Mouse (Mus musculus) hindbrain, embryonic 15.5 days (tissue): ENCODE measurements around the gene Olfr71. TPM values are rescaled to one million over a fixed set of nuclear protein-coding genes. Genes with fewer than 3 reads are reported as not detected.

Source experiments
- ATAC-seq: fragments of 200-750 bp; cut with Nextera tagmentation; 2 replicates; pipeline ENCODE4 v1.8.0; 2017; ENCODE audit warnings: low read depth, moderate number of reproducible peaks, moderate TSS enrichment; ENCODE audit not compliant: low FRiP score
- H3K27ac ChIP-seq: fragments of 300-500 bp; sonication (generic); replicated peaks from 2 replicates; pipeline ENCODE4 v1.5.1; 2015; ENCODE audit warnings: mild to moderate bottlenecking, inconsistent platforms
- H3K27me3 ChIP-seq: fragments of 300-500 bp; sonication (generic); 2 replicates; pipeline ENCODE4 v1.6.1; 2015; ENCODE audit warnings: control low read depth, inconsistent platforms
- H3K36me3 ChIP-seq: fragments of 300-500 bp; sonication (generic); 2 replicates; pipeline ENCODE4 v1.6.1; 2015; ENCODE audit warnings: control low read depth, inconsistent platforms
- H3K4me1 ChIP-seq: fragments of 300-500 bp; sonication (generic); replicated peaks from 2 replicates; pipeline ENCODE4 v1.6.1; 2015; ENCODE audit warnings: control low read depth, inconsistent platforms
- H3K4me2 ChIP-seq: fragments of 300-500 bp; sonication (generic); 2 replicates; pipeline ENCODE4 v1.6.1; 2015; ENCODE audit warnings: moderate library complexity, mild to moderate bottlenecking, inconsistent platforms
- H3K4me3 ChIP-seq: fragments of 300-500 bp; sonication (generic); 2 replicates; pipeline ENCODE4 v1.5.1; 2015; ENCODE audit warnings: mild to moderate bottlenecking, inconsistent platforms
- H3K9ac ChIP-seq: fragments of 300-500 bp; sonication (generic); 2 replicates; pipeline ENCODE4 v1.6.1; 2015; ENCODE audit warnings: inconsistent platforms
- H3K9me3 ChIP-seq: fragments of 300-500 bp; sonication (generic); 2 replicates; pipeline ENCODE4 v1.6.1; 2016; ENCODE audit warnings: control low read depth, inconsistent platforms
- WGBS: fragments of 180-500 bp; shearing (Covaris S2); methylation state at CpG from one replicate; pipeline ENCODE4 v1.1.7; 2015; 5-methylcytosine and 5-hydroxymethylcytosine counted together
- polyA plus RNA-seq: library from polyadenylated mRNA; unstranded; fragments of >200 nt; fragmentation: Nextera tagmentation; extraction: Ambion mirVana; gene quantifications from 2 replicates; pipeline ENCODE4 v1.2.1, GENCODE M21; 2015

Olfr71 gene
- polyA plus RNA-seq, 1 experiment from 2014 or later = not detected

DNA sequence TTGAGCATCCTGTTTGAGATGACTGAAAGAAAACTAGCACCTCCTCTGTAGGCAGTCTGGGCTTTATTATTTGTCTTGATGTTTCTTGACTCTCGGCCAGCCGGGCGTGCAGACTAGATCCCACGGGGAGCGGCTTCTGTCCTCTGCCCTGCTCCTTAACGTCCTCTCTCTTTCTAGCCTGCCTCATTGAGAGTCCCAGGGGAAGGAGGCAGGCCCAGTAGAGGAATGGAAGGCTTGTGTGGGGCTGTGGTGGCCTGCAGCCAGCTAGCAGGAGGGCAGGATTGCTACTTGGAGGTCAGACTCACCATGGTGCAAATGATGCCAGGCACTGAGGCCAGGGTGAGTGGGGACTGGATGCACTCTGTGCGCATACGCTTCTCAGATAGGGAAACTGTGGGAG lies 6.2 kb downstream of the Olfr71 start:
- Histone ChIP-seq H3K27ac (no peak overlapping the region), H3K9me3 (no peaks in the 10 kb centered on the region), H3K36me3 (no peaks in the 10 kb centered on the region), H3K4me2 (no peak overlapping the region), H3K4me1 (no peaks in the 10 kb centered on the region), H3K9ac (no peak overlapping the region), H3K27me3 (no peaks in the 10 kb centered on the region), H3K4me3 (no peak overlapping the region)
- no peak for ATAC-seq
- WGBS = 58% methylated on average over 8 of the region's 8 CpGs

DNA sequence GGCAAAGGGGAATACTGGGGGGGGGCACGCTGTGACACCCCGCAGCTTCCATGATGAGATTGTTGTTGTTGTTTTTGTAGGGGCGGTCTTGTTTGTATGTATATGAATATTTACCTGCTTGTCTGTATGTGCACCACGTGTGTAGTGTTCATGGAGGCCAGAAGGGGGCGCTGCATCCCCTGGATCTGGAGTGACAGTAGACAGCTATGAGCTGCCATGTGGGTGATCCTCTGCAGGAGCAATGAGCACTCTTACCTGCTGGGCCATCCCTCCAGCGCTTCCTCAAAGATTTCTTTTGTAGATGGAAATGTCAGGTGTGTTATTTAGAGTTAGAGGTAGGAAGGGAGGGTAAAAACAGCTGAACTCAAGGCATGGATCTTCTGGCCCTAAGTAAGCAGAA lies 6.6 kb downstream of the Olfr71 start:
- no peak overlapping the region for H3K4me3 ChIP-seq
- H3K9me3 ChIP-seq = no peaks in the 10 kb centered on the region
- 81% methylated on average over 6 of the region's 6 CpGs for WGBS
- no peak overlapping the region for H3K9ac ChIP-seq
- H3K27ac ChIP-seq = no peak overlapping the region
- H3K36me3 ChIP-seq = no peaks in the 10 kb centered on the region
- H3K4me2 ChIP-seq = no peak overlapping the region
- H3K4me1 ChIP-seq = no peaks in the 10 kb centered on the region
- no peaks in the 10 kb centered on the region for H3K27me3 ChIP-seq
- ATAC-seq = no peak

DNA sequence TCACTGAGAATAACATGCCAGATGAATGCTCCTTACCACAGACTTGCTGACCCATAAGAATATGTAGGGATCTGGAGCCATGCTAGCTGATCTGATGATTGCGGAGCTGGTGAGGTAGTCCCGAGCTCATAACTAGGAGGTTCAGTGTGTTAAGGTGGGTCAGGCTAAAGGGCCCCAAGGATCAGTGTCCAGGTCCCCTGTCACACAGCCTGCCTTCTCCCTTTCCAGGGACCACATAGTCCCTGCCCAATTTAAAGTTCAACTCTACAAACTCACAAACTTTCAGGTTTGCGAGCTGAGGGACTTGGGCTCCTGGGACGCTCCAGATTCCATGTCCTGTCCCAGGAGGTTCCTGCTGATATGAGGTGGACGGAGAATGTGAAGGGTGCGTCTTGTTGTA lies 9.3 kb downstream of the Olfr71 start, which contains the start of gene Olfr70:
Gene Olfr70, minus strand, starts transcription at position 101 of the 400 bp plus-strand sequence.
- no peak for ATAC-seq
- Histone ChIP-seq H3K27me3 (no peaks in the 10 kb centered on the region), H3K36me3 (no peaks in the 10 kb centered on the region), H3K9ac (no peak within 1 kb of the TSS), H3K4me3 (no peak within 1 kb of the TSS), H3K9me3 (no peaks in the 10 kb centered on the region), H3K4me2 (no peak within 1 kb of the TSS), H3K4me1 (no peaks in the 10 kb centered on the region), H3K27ac (no peak within 1 kb of the TSS)
- 89% methylated on average over 6 of the region's 6 CpGs for WGBS

DNA sequence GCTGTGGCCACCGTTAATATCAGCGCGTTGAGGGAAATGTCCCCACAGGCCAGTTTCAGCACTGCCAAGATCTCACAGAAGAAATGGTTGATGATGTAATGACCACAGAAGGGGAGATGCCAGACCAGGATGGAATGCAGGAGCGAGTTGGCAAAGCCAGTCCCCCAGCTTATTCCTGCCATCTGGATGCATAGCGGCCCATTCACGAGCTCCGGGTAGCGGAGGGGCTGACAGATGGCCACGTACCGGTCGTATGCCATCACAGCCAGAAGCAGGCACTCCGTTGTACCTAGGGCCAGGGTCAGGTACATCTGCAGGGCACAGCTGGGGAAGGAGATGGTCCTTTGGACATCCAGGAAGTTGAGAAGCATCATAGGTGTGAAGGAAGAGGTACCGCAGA lies 13.5 kb downstream of the Olfr71 start:
- no peaks in the 10 kb centered on the region for H3K4me1 ChIP-seq
- no peaks in the 10 kb centered on the region for H3K27me3 ChIP-seq
- no peak overlapping the region for H3K9ac ChIP-seq
- no peak overlapping the region for H3K4me2 ChIP-seq
- 76% methylated on average over 13 of the region's 13 CpGs for WGBS
- no peaks in the 10 kb centered on the region for H3K9me3 ChIP-seq
- no peak for ATAC-seq
- H3K36me3 ChIP-seq = no peaks in the 10 kb centered on the region
- H3K27ac ChIP-seq = no peak overlapping the region
- no peak overlapping the region for H3K4me3 ChIP-seq

DNA sequence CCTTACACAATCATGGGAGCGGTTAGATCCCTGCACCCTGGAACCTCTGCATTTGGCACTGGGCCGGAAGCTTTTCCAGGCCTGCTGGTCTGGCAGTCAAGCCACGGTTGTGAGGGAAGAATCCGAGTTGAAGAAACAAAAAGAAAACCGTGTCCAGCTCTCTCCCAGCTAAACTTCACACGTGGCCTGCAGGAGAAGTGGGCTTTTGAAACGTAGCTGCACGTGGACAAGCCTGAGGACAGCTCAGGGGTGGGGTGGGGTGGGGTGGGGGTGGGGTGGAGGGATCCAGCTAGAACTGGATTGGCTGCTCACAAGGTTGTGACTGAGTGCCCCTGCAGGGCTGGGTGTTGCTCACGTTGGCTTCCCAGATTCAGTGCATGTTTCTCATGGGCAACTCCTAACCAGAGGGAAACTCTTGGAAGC lies 14.8 kb downstream of the Olfr71 start:
- Histone ChIP-seq H3K36me3 (peaks cover 3% of the 10 kb centered on the region), H3K4me1 (no peaks in the 10 kb centered on the region), H3K9ac (no peak overlapping the region), H3K9me3 (no peaks in the 10 kb centered on the region), H3K27me3 (no peaks in the 10 kb centered on the region), H3K4me3 (no peak overlapping the region), H3K27ac (no peak overlapping the region), H3K4me2 (no peak overlapping the region)
- ATAC-seq = no peak
- 34% methylated on average over 9 of the region's 9 CpGs for WGBS

DNA sequence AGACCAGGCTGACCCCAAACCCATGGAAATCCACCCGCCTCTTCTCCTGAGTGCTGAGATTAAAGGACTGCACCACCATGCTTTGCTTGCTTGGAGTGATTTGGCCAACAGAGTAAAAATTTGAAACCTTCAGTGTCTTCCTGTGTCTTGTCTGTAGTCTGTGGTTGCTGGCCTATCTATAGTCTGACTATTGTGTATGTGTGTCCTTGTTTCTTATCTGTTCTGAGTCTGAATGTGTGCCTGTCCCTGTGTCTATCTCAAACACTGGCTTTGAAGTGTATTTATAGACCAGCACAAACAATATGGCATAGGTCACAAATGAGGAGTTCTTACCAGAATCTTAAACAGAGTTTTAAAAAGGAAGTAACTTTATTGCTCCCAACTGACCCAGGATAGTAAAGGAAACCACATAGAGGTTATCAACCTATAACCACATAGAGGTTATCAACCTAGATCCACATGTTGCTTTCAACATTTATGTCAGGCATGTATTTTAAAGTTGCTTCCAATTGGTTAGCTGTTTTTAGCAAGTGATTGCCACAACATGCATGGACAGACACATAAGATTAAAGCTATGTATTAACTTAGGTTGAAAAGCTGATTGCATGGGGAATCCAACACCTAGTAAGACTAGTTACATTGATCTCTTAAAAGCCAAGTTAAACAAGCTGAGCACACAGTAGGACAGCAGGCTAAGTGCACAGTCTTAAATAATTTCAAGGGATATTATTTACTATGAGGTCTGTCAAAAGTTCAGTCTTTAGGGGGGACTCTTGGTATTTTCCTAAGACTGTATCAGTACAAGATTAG lies 15.4 kb downstream of the Olfr71 start:
- WGBS = 92% methylated on average over 1 of the region's 1 CpGs
- Histone ChIP-seq H3K4me3 (no peak overlapping the region), H3K9ac (no peak overlapping the region), H3K4me1 (no peaks in the 10 kb centered on the region), H3K9me3 (no peaks in the 10 kb centered on the region), H3K36me3 (peaks cover 7% of the 10 kb centered on the region), H3K27ac (no peak overlapping the region), H3K27me3 (no peaks in the 10 kb centered on the region), H3K4me2 (no peak overlapping the region)
- no peak for ATAC-seq

DNA sequence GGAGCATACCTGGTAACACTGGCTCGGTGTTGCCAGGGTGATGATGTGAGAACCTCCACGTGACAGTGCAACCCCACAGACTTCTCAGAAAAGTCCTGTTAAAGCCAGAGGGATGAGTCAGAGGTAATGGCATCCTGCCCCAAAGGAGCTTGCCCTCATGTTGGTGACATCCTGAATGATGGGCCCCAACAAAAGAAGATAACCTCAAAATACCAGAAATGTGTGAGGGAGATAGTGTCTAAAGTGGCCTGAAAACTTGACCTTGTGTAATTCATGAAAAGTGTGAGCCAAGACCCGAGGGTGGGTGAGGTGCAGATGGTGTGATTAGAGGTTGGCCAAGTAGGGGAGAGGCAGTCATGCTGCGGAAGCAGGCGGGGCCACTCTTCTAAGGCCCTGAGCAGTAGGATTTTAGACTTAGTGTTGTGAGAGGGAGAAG lies 16.2 kb downstream of the Olfr71 start:
- Histone ChIP-seq H3K27ac (no peak overlapping the region), H3K9ac (no peak overlapping the region), H3K4me2 (no peak overlapping the region), H3K9me3 (no peaks in the 10 kb centered on the region), H3K4me1 (no peaks in the 10 kb centered on the region), H3K27me3 (no peaks in the 10 kb centered on the region), H3K36me3 (peaks cover 16% of the 10 kb centered on the region), H3K4me3 (no peak overlapping the region)
- 85% methylated on average over 5 of the region's 5 CpGs for WGBS
- no peak for ATAC-seq

DNA sequence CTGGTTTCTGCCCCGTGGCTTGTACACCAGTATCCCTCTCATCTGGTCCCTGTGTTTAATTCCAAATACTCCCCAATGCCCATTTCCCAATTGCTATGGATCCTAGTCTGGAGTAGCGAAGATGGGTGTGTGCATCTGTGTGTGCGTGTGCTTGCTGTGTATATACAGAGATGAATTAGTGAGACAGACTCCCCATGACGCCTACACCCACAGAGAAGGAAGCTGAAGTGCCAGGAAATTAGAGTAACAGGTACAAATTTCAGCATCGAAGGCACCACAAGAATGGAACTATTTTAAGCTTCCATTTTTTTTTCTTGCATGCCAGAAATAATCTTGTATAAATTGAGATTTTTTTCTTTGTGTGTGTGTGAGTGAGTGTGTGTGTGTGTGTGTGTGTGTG lies 19.0 kb downstream of the Olfr71 start:
- H3K27me3 ChIP-seq = no peaks in the 10 kb centered on the region
- 82% methylated on average over 5 of the region's 5 CpGs for WGBS
- no peak overlapping the region for H3K4me2 ChIP-seq
- ATAC-seq = no peak
- H3K36me3 ChIP-seq = peaks cover 32% of the 10 kb centered on the region
- no peak overlapping the region for H3K27ac ChIP-seq
- H3K9me3 ChIP-seq = no peaks in the 10 kb centered on the region
- no peaks in the 10 kb centered on the region for H3K4me1 ChIP-seq
- H3K9ac ChIP-seq = no peak overlapping the region
- H3K4me3 ChIP-seq = no peak overlapping the region

DNA sequence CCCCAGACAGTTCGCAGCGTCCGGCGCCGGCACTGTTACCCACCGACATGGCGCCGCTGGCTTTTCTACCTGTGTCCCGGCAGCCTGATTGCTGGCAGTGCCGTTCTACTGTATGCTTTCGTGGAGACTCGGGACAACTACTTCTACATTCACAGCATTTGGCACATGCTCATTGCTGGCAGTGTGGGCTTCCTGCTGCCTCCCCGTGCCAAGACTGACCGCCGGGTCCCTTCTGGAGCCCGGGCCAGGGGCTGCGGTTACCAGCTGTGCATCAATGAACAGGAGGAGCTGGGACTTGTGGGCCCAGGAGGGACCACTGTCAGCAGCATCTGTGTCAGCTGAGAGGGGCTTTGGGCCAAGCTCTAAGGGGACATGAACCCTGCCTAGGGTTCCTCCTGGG lies 20.0 kb downstream of the Olfr71 start:
- Histone ChIP-seq H3K9ac (no peak overlapping the region), H3K4me1 (no peaks in the 10 kb centered on the region), H3K27me3 (no peaks in the 10 kb centered on the region), H3K4me3 (no peak overlapping the region), H3K36me3 (peaks cover 42% of the 10 kb centered on the region), H3K4me2 (no peak overlapping the region), H3K9me3 (no peaks in the 10 kb centered on the region), H3K27ac (no peak overlapping the region)
- WGBS = 93% methylated on average over 17 of the region's 17 CpGs
- ATAC-seq = no peak

DNA sequence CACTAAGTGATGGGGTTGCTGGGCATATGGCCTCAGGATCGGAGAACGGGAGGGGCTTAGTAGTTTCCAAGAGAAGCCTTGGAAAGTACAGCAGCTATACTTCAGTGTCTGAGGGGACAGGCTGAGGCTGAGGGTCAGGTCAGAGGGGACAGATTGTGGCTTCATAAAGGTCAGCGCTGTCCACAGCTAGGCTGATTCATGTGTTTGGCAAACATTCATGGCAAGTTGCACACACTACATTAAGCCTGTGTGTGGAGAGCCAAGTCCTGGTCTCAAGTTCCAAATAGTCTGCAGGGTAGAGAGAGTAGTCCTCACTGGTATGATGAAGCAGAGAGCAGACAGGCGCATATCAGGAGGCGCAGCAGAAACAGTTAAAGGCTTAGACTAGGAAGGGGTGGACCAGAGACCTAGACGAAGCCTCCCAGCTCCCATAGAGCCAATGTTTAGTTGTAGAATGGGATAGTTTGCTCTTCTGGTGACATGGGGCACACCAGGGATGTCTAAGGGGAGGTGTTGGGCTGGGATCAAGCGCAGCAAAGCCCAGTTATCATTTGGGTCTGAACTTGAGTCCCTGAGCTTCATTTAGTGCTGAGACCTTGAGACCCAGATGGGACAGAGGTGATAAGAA lies 30.5 kb downstream of the Olfr71 start:
- H3K36me3 ChIP-seq = peaks cover 78% of the 10 kb centered on the region
- H3K9me3 ChIP-seq = no peaks in the 10 kb centered on the region
- H3K27ac ChIP-seq = no peak overlapping the region
- no peaks in the 10 kb centered on the region for H3K4me1 ChIP-seq
- no peak overlapping the region for H3K4me3 ChIP-seq
- no peaks in the 10 kb centered on the region for H3K27me3 ChIP-seq
- H3K4me2 ChIP-seq = no peak overlapping the region
- 91% methylated on average over 7 of the region's 7 CpGs for WGBS
- H3K9ac ChIP-seq = no peak overlapping the region
- no peak for ATAC-seq

DNA sequence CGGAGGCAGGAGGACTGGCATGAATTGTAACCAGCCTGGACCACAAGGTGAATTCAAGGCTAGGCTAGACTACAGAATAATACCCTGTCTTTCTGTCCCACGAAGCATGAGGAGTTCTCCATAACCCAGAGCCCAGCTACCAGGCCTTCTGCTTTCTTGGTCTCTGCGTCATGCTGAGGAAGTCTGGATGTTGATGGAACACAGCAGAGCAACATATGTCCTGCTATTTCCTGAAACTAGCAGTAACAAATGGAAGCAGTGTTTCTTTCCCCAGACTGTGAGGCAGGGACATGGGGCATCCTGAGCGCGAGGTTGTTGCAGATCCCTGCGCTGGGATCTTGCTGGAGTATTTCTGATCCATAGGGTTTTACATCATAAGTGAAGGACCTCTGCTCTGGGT lies 31.5 kb downstream of the Olfr71 start:
- ATAC-seq = no peak
- 92% methylated on average over 6 of the region's 6 CpGs for WGBS
- H3K36me3 ChIP-seq = peaks cover 82% of the 10 kb centered on the region

DNA sequence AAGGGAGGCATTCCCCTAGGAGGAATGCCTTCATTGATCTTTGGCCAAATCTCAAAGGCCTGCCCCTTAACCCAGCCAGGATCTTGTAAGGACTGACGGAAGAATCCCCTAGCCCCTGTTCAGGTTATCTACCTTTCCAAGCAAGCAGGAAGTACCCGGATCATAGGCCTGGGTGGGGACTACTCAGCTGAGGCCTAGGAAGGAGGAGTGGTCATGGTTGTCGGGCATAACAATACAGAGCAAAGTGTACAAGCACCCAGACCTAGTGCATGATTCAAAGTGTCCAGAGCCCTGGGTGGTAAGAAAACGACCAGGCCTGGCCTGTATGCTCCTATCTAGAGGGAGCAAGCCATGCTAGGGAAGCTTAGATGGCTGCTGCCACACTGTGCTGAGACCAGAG lies 34.4 kb downstream of the Olfr71 start:
- Histone ChIP-seq H3K9me3 (no peaks in the 10 kb centered on the region), H3K27ac (no peak overlapping the region), H3K27me3 (no peaks in the 10 kb centered on the region), H3K4me2 (no peak overlapping the region), H3K4me3 (no peak overlapping the region), H3K36me3 (peaks cover 56% of the 10 kb centered on the region), H3K4me1 (peaks cover 24% of the 10 kb centered on the region), H3K9ac (no peak overlapping the region)
- 75% methylated on average over 4 of the region's 4 CpGs for WGBS
- ATAC-seq = no peak

More for the DNA sequence above, 31.5 kb downstream of the Olfr71 start:
- no peak overlapping the region for H3K4me3 ChIP-seq
- no peak overlapping the region for H3K4me2 ChIP-seq
- H3K27ac ChIP-seq = no peak overlapping the region
- H3K9ac ChIP-seq = no peak overlapping the region
- H3K9me3 ChIP-seq = no peaks in the 10 kb centered on the region
- H3K4me1 ChIP-seq = no peaks in the 10 kb centered on the region
- no peaks in the 10 kb centered on the region for H3K27me3 ChIP-seq
